Mouse (Mus musculus): ENCODE results near the gene Arhgap28. TPM values are rescaled to one million over a fixed set of nuclear protein-coding genes. Genes with fewer than 3 reads are reported as not detected.

The Arhgap28 gene
- polyA plus RNA-seq, 1 experiment from 2014 or later = 57.5 TPM

GRCm38 (mm10) chr17:68004581-68005330 lies 836 bp upstream of the Arhgap28 start:
- Histone ChIP-seq H3K4me1 (peaks cover 49% of the 10 kb centered on the region), H3K36me3 (replicated peaks) (no peaks in the 10 kb centered on the region), H3K27me3 (replicated peaks; ENCODE audit: low read depth, poor library complexity, severe bottlenecking) (no peaks in the 10 kb centered on the region), H3K9me3 (0 out of 2 replicates have a peak, but pooled peaks cover 5% of the 10 kb centered on the region), H3K4me3 (peak overlapping the region; percentile 81), H3K27ac (replicated peaks) (peak overlapping the region; percentile 95)
- WGBS = 10% methylated on average over 10 of the region's 10 CpGs
- DNase-seq (ENCODE audit: low spot score) = peak; percentile 28

DNA sequence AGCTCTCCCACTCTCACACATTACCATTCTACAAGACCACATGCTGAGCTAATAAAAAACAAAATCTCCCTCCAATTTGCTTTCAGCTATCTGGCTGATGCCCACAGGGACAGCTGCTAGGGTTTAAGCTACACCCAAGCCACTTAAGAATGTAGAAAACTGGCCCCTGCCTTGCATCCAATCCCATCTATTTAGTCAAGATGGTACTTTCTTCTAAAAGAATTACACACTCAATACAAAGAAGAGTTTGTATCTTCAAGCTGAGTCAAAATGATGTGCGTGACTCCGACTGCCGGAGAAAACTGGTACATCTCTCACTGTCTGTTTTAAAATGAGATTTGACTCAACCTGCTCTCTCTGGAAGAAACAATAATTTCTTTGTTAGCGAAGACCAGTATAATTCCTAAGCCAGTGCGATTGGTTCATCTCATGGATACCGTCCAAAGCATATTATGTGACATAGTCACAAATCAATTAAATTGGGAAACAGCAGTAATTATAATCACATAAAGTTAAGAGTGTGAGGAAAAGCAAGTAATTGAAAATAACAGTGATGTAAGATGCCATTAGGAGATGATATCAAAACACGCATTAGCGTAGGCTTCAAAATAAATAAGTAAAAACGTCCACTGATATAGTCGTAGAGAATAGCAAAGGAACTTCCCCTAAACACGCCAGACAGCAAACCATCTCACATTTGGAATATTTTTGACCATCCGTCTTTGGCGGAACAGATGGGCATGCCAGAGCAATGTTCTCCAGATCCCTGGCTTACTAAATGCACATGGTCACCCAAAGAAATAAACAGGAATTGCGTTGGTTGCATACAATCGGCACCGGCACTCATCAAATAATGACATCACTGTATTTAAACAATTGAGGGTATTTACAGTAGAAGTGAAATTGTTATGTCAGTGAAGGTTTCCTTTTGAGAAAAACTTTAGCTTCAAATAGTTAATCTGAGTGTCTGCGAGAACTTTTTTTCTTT lies 1.0 kb downstream of the Arhgap28 start:
- 28% methylated on average over 17 of the region's 17 CpGs for WGBS
- Histone ChIP-seq H3K36me3 (replicated peaks) (no peaks in the 10 kb centered on the region), H3K9me3 (0 out of 2 replicates have a peak, but pooled peaks cover 4% of the 10 kb centered on the region), H3K4me1 (peaks cover 58% of the 10 kb centered on the region), H3K27me3 (replicated peaks; ENCODE audit: low read depth, poor library complexity, severe bottlenecking) (no peaks in the 10 kb centered on the region), H3K27ac (replicated peaks) (peak overlapping the region; percentile 95), H3K4me3 (peak overlapping the region; percentile 81)
- DNase-seq (ENCODE audit: low spot score) = no peak

DNA sequence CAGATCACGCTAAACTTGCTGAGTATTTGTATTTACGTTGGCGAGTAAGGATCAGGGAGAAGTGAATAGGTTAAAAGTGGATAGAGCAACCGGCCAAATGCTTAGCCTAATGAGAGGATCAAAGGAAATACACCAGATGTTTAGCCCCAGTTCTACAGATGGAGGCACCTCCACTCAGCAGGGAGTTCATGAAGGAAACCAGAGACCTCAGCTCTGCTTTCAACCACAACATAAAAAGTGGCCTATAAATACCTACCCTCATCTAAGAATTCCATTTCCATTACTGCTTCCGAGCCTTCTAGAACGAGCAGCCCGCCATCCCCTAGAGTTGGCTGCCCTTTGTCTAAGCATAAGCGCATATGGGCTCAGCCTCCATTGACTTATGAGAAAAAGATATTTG lies 4.1 kb downstream of the Arhgap28 start:
- 55% methylated on average over 8 of the region's 8 CpGs for WGBS
- no peak for DNase-seq (ENCODE audit: low spot score)
- Histone ChIP-seq H3K27me3 (replicated peaks; ENCODE audit: low read depth, poor library complexity, severe bottlenecking) (no peaks in the 10 kb centered on the region), H3K27ac (replicated peaks) (peak overlapping the region; percentile 59; the same call in 1 of the 2 replicates), H3K4me1 (peaks cover 81% of the 10 kb centered on the region), H3K36me3 (replicated peaks) (no peaks in the 10 kb centered on the region), H3K9me3 (no peaks in the 10 kb centered on the region), H3K4me3 (0 out of 2 replicates have a peak overlapping the region, but pooled peaks have one; percentile 11)

- Histone ChIP-seq H3K4me3 (no peak overlapping the region), H3K9me3 (no peaks in the 10 kb centered on the region), H3K4me1 (peaks cover 64% of the 10 kb centered on the region), H3K27me3 (replicated peaks; ENCODE audit: low read depth, poor library complexity, severe bottlenecking) (no peaks in the 10 kb centered on the region), H3K36me3 (replicated peaks) (peaks cover 6% of the 10 kb centered on the region; the same call in 1 of the 2 replicates), H3K27ac (replicated peaks) (peak overlapping the region; percentile 48; the same call in 1 of the 2 replicates)
- no peak for DNase-seq (ENCODE audit: low spot score)
- 76% methylated on average over 7 of the region's 7 CpGs for whole genome bisulfite sequencing
Observed at GRCm38 (mm10) chr17:67996769-67997155, 7.2 kb downstream of the Arhgap28 start.

- H3K27ac ChIP-seq (replicated peaks) = peak overlapping the region; percentile 61
Observed at GRCm38 (mm10) chr17:67996097-67996768, 7.7 kb downstream of the Arhgap28 start.

DNA sequence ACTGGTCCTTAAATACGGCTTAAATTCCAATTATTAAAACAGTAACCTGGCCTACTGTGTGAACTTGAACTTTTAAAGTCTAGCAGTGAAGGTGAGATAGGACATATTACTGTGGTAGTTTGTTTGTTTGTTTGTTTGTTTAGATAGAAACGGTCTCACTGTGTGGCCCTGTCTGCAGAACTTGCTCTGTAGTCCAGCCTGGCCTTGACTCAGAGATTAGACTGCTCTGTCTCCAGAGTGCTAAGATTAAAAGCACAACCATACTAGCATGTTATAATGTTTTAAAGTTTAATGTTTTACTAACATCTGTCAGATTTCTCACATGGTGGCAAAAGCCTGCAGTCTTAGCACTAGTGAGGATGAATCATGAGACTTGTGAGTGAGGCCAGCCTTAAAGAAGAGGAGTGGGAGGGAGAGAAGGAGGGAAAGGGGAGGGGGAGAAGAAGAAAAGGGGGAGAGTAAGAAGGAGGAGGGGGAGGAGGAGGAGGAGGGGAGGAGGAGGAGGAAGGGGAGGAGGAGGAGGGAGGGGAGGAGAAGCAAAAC lies 8.6 kb downstream of the Arhgap28 start:
- Histone ChIP-seq H3K9me3 (no peaks in the 10 kb centered on the region), H3K27ac (replicated peaks) (peak overlapping the region; percentile 61), H3K4me3 (peak overlapping the region; percentile 35; the same call in 1 of the 2 replicates), H3K36me3 (replicated peaks) (peaks cover 6% of the 10 kb centered on the region; the same call in 1 of the 2 replicates), H3K4me1 (peaks cover 62% of the 10 kb centered on the region), H3K27me3 (replicated peaks; ENCODE audit: low read depth, poor library complexity, severe bottlenecking) (no peaks in the 10 kb centered on the region)
- whole genome bisulfite sequencing = 79% methylated on average over 2 of the region's 2 CpGs
- DNase-seq (ENCODE audit: low spot score) = no peak

More at GRCm38 (mm10) chr17:67996097-67996768, 7.7 kb downstream of the Arhgap28 start:
- Histone ChIP-seq H3K27me3 (replicated peaks; ENCODE audit: low read depth, poor library complexity, severe bottlenecking) (no peaks in the 10 kb centered on the region), H3K9me3 (no peaks in the 10 kb centered on the region), H3K4me3 (peak overlapping the region; percentile 35), H3K36me3 (replicated peaks) (peaks cover 6% of the 10 kb centered on the region; the same call in 1 of the 2 replicates), H3K4me1 (peaks cover 62% of the 10 kb centered on the region)
- peak; percentile 46 for DNase-seq (ENCODE audit: low spot score)
- WGBS = 14% methylated on average over 14 of the region's 14 CpGs

GRCm38 (mm10) chr17:67994861-67995260 lies 9.1 kb downstream of the Arhgap28 start:
- H3K27me3 ChIP-seq (replicated peaks; ENCODE audit: low read depth, poor library complexity, severe bottlenecking) = no peaks in the 10 kb centered on the region
- WGBS = 74% methylated on average over 7 of the region's 7 CpGs
- no peaks in the 10 kb centered on the region for H3K9me3 ChIP-seq
- peaks cover 6% of the 10 kb centered on the region; the same call in 1 of the 2 replicates for H3K36me3 ChIP-seq (replicated peaks)
- peaks cover 62% of the 10 kb centered on the region for H3K4me1 ChIP-seq
- DNase-seq (ENCODE audit: low spot score) = no peak
- 0 out of 2 replicates have a peak overlapping the region, but pooled peaks have one; percentile 0 for H3K27ac ChIP-seq (replicated peaks)
- H3K4me3 ChIP-seq = no peak overlapping the region

DNA sequence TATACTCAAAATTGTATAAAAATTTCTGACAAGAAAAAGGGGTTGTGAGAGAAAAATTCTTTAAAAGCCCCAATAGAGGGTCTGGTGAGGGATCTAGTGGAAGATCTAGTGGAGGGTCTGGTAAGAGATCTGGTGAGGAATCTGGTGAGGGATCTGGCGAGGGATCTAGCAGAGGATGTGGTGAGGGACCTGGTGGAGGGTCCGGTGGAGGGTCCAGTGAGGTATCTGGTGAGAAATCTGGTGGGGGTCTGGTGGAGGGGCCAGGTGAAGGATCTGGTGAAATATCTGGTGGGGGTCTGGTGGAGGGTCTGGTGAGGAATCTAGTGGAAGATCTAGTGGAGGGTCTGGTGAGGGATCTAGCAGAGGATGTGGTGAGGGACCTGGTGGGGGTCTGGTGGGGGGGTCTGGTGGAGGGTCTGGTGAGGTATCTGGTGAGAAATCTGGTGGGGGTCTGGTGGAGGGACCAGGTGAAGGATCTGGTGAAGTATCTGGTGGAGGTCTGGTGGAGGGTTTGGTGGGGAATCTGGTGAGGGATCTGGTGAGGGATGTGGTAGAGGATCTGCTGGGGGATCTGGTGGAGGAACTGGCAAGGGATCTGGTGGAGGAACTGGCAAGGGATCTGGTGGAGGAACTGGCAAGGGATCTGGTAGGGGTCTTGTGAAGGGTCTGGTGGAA lies 10.4 kb downstream of the Arhgap28 start:
- WGBS = 87% methylated on average over 2 of the region's 2 CpGs
- Histone ChIP-seq H3K4me1 (peaks cover 66% of the 10 kb centered on the region), H3K4me3 (no peak overlapping the region)

DNA sequence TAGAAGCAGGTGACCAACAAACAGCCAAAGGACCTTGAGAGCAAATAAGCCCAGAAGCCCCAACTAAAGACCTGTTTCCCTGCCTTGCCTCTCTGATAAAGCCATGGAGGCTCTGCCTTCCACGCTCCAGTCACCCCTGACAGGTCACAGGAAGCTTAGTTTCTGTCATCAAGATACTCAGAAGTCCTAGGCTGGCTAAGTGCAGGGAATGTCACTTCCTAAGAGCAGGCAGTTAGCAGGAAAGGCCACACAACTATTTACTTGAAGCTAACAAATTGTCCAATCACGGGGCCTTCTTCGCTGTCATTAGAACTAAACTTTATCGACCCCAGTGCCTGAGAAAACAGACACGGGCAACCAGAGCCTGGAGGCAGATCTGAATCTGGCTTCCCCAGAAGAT lies 14.2 kb downstream of the Arhgap28 start:
- H3K4me1 ChIP-seq = peaks cover 66% of the 10 kb centered on the region
- peak; percentile 31 for DNase-seq (ENCODE audit: low spot score)
- peak overlapping the region; percentile 19 for H3K4me3 ChIP-seq
- H3K9me3 ChIP-seq = no peaks in the 10 kb centered on the region
- 21% methylated on average over 5 of the region's 5 CpGs for WGBS
- peaks cover 11% of the 10 kb centered on the region; the same call in 1 of the 2 replicates for H3K36me3 ChIP-seq (replicated peaks)
- H3K27ac ChIP-seq (replicated peaks) = peak overlapping the region; percentile 75
- no peaks in the 10 kb centered on the region for H3K27me3 ChIP-seq (replicated peaks; ENCODE audit: low read depth, poor library complexity, severe bottlenecking)

More for the DNA sequence above, 10.4 kb downstream of the Arhgap28 start:
- Histone ChIP-seq H3K36me3 (replicated peaks) (peaks cover 6% of the 10 kb centered on the region; the same call in 1 of the 2 replicates), H3K27me3 (replicated peaks; ENCODE audit: low read depth, poor library complexity, severe bottlenecking) (no peaks in the 10 kb centered on the region), H3K9me3 (no peaks in the 10 kb centered on the region), H3K27ac (replicated peaks) (no peak overlapping the region)
- DNase-seq (ENCODE audit: low spot score) = no peak

DNA sequence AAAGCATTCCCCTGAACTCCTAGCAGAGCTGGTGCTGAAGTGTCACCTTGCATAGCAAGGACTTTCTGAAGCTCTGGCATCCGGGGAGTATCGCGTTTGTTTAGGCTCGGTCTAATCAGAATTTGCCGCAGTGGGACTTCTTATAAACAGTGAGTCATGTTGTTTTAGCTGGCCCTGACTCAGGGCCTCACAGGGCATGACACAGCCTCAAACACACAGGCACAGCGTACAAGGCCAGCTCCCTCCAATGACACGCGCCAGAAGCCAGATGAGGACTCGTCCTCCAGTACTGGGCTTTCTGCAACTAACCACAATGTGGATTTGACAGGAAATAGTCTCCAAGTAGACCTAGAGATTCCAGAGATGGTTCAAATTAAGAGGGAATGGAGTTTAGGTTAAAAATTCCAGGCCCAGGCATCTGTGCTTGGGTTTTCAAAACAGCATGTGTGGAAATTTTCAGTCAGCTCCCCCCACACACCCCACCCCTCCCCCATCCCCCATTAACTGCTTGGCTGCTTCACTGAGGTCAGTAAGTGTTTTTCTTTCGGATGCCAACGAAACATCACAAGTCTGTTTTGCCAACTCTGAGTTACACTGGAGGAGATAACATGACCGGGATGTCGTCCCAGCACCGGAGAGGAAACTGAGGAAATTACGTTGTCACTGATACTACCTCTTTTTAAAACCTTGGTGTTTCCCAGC lies 14.8 kb downstream of the Arhgap28 start:
- Histone ChIP-seq H3K36me3 (replicated peaks) (peaks cover 11% of the 10 kb centered on the region; the same call in 1 of the 2 replicates), H3K4me3 (peak overlapping the region; percentile 19), H3K4me1 (peaks cover 63% of the 10 kb centered on the region), H3K27ac (replicated peaks) (peak overlapping the region; percentile 75), H3K9me3 (no peaks in the 10 kb centered on the region), H3K27me3 (replicated peaks; ENCODE audit: low read depth, poor library complexity, severe bottlenecking) (no peaks in the 10 kb centered on the region)
- peak; percentile 78 for DNase-seq (ENCODE audit: low spot score)
- WGBS = 20% methylated on average over 15 of the region's 15 CpGs

GRCm38 (mm10) chr17:67985532-67985931 lies 18.4 kb downstream of the Arhgap28 start:
- H3K36me3 ChIP-seq (replicated peaks) = peaks cover 5% of the 10 kb centered on the region; the same call in 1 of the 2 replicates
- no peak overlapping the region for H3K4me3 ChIP-seq
- peaks cover 57% of the 10 kb centered on the region for H3K4me1 ChIP-seq
- 16% methylated on average over 4 of the region's 4 CpGs for WGBS
- no peaks in the 10 kb centered on the region for H3K27me3 ChIP-seq (replicated peaks; ENCODE audit: low read depth, poor library complexity, severe bottlenecking)
- H3K27ac ChIP-seq (replicated peaks) = no peak overlapping the region; the same call in 1 of the 2 replicates
- H3K9me3 ChIP-seq = no peaks in the 10 kb centered on the region
- DNase-seq (ENCODE audit: low spot score) = peak; percentile 47

Data from embryonic facial prominence, embryonic 10.5 days (tissue).